Mouse (Mus musculus): ENCODE results near the gene Ints4. TPM values are rescaled to one million over a fixed set of nuclear protein-coding genes. Genes with fewer than 3 reads are reported as not detected.

Gene Ints4
- 33.5 TPM for polyA plus RNA-seq (2017; shearing (Covaris generic))

GRCm38 (mm10) chr7:97480821-97481339 is at the start of gene Ints4:
TSS of gene Ints4 (plus strand) at chr7:97480956.

GRCm38 (mm10) chr7:97451023-97451422 is 29.7 kb upstream of the Ints4 start, which contains the start of gene Kctd14:
TSS of gene Kctd14 (plus strand) at chr7:97451323.

GRCm38 (mm10) chr7:97579067-97579975 is 98.6 kb downstream of the Ints4 start, which contains the start of the genes Aamdc and Rsf1:
TSS of gene Aamdc (minus strand) at chr7:97579497.
TSS of gene Rsf1 (plus strand) at chr7:97579889.

Other genes starting within 250 kb of the Ints4 start
- 1.5 TPM for gene Usp35, start 148.9 kb upstream of the Ints4 start, polyA plus RNA-seq (2017; shearing (Covaris generic))
- 0.37 TPM for gene Kctd21, start 148.6 kb upstream of the Ints4 start, polyA plus RNA-seq (2017; shearing (Covaris generic))
- gene Alg8, start 109.3 kb upstream of the Ints4 start, polyA plus RNA-seq (2017; shearing (Covaris generic)), result 8.8 TPM
- 84.0 TPM for gene Ndufc2, start 81.0 kb upstream of the Ints4 start, polyA plus RNA-seq (2017; shearing (Covaris generic))
- gene Thrsp, start 63.2 kb upstream of the Ints4 start, polyA plus RNA-seq (2017; shearing (Covaris generic)), result not detected
- gene Kctd14, start 29.6 kb upstream of the Ints4 start, polyA plus RNA-seq (2017; shearing (Covaris generic)), result not detected
- 22.7 TPM for gene Aamdc, start 98.5 kb downstream of the Ints4 start, polyA plus RNA-seq (2017; shearing (Covaris generic))
- 57.7 TPM for gene Rsf1, start 98.9 kb downstream of the Ints4 start, polyA plus RNA-seq (2017; shearing (Covaris generic))
- 65.7 TPM for gene Clns1a, start 215.7 kb downstream of the Ints4 start, polyA plus RNA-seq (2017; shearing (Covaris generic))